Mouse (Mus musculus) yolk sac, embryonic 10.5 days (tissue): Measurements from ENCODE around the gene Galnt10.
A peak's percentile ranks its signal among the peaks of the same experiment; 100 is the strongest.

Experiments
- DNase-seq: peaks from one replicate; pipeline ENCODE4 v3.0.0-alpha.2; 2017; ENCODE audit warnings: low spot score

Galnt10 gene

DNA sequence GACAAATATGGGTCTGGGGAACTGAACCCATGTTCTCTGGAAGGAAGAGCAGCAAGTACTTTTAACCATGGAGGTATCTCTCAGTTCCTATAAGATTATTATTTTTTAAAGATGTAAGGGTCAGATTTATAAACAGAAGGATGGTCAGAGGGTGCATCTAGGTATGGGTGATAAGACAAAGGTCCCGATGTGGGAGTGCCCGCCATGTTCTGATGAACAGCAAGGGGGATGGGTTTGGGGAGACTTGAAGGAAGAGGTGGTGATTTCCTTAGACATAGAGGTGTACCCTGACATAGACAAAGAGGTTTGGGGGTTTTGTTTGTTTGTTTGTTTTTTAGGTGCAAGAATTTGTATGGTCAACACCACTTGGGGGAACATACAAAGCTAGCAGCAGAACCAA, 1.6 kb upstream of the Galnt10 start:
- no peak for DNase-seq

DNA sequence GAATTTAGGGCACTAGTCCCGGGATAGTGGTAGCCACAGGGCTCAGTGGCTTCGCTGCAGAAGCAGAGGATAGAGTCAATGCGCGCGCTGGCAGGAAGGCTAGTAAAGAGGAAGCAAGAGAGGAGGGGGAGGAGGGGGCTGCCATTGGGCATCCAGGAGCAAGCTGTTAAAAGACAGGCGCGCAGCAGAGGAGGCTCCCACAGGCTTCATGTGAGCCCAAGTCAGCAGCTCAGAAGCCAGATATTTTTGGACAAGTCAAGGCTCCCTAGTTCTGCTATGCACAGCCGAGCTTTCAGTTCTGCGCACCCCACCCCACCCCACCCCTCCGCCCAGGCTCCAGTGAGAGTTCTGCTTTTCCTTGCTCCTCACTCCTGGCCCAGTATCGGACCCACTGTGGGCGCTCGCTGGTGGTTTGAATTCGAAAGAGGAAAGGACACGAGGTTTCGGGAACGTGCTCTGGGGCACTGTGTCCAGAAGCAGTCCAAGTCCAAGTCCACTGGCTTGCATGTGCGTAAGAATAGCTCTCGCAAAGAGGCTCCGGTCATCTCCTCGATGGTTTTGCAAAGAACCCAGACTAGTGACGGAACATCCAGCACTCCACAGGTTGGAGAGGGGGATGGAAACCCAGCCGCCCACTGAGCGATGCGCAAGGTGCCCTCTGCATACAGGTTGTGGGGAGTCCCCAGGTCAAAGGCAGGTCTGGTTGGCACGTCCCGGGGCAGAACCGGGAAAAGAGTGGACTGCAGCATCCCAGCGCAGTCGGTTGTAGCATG, 811 bp upstream of the Galnt10 start:
- peak; percentile 46 for DNase-seq

DNA sequence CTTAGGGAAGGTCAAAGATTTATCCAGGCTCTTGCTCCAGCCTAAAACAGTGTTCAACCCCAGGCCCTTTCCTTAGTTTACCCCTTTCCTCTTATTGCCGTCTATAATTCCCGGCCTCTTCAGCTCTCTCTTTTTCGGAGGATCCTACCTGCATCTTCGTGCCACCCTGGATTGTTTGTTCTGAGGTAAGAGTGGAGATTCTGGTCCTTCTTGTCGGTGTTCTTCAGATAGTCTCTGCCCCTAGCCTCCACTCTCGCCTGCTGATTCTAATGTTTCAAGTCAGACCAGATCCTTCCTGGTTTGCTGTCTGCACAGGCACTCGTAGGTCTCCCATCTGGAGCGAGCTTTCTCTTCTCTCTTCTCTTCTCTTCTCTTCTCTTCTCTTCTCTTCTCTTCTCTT, 605 bp downstream of the Galnt10 start:
- no peak for DNase-seq

- no peak for DNase-seq
These were observed 1.2 kb downstream of the Galnt10 start for GRCm38 (mm10) chr11:57646416-57646815.

- DNase-seq, result no peak
These were observed 1.7 kb downstream of the Galnt10 start for GRCm38 (mm10) chr11:57646940-57647339.

DNA sequence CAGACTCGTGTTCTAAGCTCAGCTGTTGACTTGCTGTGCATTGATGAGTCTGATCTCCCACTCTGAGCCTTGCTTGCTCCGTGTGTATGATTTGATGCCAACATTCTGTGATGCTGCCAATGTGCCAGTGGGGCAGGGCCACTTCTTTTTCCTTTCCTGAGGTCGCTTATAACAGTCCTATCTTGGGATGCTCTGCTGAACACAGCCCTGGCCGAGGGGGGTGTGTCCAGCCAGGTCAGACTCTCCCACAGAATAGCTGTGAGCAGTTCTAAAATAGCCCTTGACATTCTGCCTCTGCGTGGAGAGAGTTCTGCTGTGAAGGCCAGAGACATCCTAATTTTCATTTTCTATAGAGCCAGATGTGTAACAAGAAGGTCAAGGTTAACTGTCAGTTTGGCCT, 2.2 kb downstream of the Galnt10 start:
- no peak for DNase-seq

- no peak for DNase-seq
These were observed 3.1 kb downstream of the Galnt10 start for GRCm38 (mm10) chr11:57648196-57648800.

GRCm38 (mm10) chr11:57649269-57649668, 4.0 kb downstream of the Galnt10 start:
- no peak for DNase-seq

DNA sequence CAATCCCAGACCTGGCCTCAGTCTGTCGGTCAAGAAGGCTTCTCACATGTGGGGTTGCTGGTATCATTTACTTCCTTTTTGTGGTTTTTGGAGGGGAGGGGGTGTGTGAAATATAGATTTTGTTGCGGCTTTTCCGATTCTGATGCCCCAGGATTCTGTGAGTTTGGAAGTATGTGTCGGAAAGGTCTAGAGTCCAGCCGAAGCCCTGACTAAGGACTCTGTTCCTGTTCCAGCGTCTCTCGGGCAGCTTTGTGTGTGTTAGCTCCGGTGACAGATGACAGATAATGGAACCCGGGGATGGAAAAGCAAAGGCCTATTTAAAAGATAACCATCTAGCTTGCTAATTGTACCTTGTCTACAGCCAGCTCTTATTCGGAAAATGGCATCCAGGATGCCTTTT, 4.4 kb downstream of the Galnt10 start:
- no peak for DNase-seq

DNA sequence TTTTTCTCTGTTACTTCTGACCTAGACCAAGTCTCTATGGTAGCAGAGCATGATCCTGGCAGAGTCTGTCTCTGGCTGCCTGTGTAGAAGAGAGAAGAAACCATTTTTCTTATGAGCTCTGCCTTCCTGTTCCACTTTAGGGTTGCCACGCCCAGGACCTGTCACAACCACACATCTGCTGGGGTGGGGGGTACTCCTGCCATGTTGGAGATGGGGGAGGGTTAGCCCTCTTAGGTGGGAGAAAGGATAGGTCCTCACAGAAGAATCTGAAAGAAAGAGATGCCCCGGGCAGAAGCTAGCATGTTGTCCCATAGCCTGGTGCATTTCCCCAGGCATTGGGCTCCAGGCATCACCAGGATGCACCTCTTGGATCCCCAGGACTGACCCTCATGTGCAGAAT, 5.6 kb downstream of the Galnt10 start:
- DNase-seq, result no peak

DNA sequence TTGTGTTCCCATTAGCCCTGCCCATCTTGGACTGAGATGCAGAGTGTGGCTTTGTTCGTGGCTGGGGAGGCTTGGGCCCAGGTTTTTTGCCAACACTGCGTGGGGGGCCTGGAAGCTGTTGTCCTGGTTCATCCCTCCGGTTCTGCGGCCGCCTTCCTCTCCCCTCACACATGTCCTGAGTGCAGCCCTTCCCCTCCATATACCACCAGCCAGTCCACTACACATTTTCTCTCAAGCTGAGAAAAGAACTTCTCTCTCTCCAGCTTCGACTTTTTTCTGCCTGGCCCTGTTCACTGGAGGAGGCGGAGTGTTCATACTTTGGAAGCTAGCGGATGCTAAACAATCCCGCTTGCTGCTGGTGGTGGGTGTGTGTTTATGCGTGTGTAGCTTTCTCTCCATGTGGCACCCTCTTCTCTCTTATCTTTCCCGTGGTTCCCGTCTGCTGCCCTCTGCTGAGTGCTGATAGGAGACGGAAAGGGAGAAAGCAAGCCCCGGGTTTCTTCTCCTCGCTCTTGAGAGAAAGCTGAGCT, 6.1 kb downstream of the Galnt10 start:
- peak; percentile 64 for DNase-seq

- DNase-seq, result no peak
These were observed 7.1 kb downstream of the Galnt10 start for GRCm38 (mm10) chr11:57652206-57652922.

- DNase-seq, result no peak
These were observed 7.8 kb downstream of the Galnt10 start for GRCm38 (mm10) chr11:57652923-57653660.

- no peak for DNase-seq
These were observed 8.6 kb downstream of the Galnt10 start for GRCm38 (mm10) chr11:57653796-57654195.

DNA sequence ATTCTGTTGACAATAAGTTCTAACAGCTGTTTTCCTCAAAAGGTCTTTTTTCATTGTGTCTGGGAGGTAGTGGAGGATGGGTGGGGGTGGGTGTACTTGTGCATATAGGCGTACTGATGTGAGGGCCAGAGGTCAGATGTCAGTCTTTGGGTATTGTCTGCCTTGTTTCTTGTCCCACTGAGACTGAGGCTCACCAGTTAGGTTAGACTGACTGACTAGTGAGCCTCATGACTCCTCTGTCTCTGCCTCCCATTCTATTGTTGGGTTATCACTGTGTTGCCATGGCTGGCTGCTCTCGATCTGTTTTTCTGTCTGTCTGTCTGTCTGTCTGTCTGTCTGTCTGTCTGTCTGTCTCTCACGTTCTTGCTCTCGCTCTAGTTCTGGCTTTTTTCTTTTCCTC, 9.1 kb downstream of the Galnt10 start:
- DNase-seq, result no peak

DNA sequence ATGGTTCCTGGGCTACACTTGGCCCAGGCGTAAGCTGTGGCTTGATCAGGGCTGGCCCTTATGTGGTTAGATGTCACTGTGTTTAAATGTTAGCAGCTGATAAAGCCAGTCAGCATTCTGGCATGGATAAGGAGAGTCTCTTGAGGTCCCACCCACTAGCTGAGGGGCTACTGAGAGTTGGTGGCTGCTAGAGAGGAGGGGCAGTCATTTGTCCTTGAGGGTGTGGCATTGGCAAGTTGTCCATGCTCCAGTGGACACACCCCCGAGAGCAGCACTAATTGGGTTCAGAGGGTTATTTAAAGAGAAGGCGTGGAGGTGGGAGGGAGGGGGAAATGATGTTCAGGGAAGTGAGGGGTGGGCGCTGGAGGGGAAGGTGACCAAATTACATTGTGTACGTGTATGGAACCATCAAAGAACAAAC, 9.7 kb downstream of the Galnt10 start:
- no peak for DNase-seq

GRCm38 (mm10) chr11:57655669-57656325, 10.6 kb downstream of the Galnt10 start:
- no peak for DNase-seq

DNA sequence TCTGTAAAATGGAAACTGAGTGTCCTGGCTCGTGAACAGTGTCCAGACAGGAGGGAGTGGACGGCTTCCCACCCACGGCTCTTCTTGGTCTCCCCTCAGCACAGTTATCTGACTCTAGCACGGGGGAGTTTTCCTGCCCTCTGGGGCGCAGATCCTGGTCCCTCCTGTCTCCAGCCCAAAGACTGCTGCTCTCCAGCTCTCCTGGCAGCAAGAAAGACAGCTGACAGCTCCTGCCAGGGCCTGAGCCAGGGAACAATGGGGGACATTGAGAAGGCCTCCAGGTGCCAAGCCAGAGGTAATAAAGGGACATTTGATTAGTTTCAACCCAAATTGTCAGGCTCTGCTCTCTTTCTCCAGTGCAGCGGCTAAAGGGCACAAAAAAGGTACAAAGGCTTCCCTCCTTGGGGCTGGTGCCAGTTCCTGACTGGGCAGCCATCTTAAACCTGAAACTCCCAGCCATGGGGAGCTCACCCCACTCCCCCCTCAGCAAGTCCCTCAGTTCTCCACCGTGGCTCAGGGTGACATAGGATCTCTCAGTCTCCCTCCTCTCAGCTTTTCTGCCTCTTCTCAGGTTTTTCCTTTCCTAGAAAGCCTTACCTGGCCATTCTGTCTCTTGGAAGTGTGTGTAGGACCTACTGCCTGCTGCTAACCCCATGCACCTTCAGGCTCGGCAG, 11.5 kb downstream of the Galnt10 start:
- DNase-seq, result no peak

DNA sequence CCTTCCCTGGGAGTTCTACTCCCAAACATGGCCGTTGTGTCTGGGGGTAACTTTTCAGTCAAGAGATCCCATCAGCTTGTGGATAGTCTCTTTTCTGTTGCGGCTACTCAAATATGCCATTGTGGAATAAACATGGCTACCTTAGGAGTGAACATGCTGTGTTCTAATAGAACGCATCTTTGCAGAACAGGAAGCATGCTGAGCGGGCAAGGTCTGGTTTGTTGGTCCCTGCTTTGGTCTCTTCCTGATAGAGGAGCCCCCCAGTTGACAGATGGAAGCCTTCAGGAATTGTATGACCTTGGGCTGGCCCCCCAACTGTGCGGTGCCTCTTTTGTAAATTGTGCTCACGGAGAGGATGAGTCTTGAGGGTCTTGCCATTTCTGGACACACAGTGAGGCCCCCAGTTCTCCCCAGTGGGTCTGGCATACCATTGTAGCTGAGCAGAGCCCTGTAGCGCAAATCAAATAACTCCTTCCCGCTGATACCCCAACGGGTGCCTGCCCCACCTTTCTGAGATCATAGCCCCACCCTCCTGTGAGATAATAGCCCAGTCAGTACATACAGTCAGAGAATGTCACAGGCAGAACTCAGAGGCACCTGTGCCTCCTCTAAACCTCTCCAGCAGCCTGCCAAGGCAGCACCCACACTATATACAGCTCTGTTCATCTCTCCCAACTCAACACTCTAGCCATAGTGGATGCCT, 12.3 kb downstream of the Galnt10 start:
- DNase-seq, result no peak

GRCm38 (mm10) chr11:57658214-57658613, 13.0 kb downstream of the Galnt10 start:
- DNase-seq, result no peak
